ENCODE assay signal across 7 mouse cellular contexts in the genomic region with DNA sequence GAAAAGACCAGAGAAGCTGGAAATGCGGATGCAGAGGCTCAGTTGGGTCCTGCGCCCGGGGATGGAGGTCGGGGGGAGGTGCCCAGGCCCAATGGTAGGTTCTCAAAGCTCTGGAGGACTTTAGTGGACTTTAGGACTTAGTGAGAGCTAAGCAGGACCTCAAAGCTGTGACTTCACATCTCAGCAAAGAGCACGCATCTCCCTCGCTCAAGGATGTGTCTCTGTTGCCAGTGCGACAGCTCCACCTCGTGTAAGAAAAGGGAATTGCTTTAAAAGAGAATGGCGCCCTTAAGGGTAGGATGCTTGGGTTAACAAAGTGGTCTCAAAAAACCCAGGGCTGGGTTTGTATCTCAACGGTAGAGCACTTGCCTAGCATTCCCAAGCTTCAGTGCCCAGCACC. TPM values are rescaled to one million over a fixed set of nuclear protein-coding genes. Genes with fewer than 3 reads are reported as not detected.
A peak's percentile ranks its signal among the peaks of the same experiment; 100 is the strongest.
DNase-seq lines count a peak whose midpoint lies in the region; ATAC-seq and TF ChIP-seq lines count a peak whose summit lies in the region.

No protein-coding gene starts in this region.

- no peaks in the 10 kb centered on the region for H3K36me3 ChIP-seq in forebrain, embryonic 11.5 days (ENCODE audit: control insufficient read depth, insufficient read depth, low read length)
- no peaks in the 10 kb centered on the region for H3K36me3 ChIP-seq in liver, adult 2 months (ENCODE audit: control insufficient read depth, insufficient read depth, low read length)
- H3K36me3 ChIP-seq in neural tube, embryonic 11.5 days (ENCODE audit: control insufficient read depth, insufficient read depth, low read length), result no peaks in the 10 kb centered on the region

- peak; percentile 86 for ATAC-seq in CD4-positive, CD25-positive, alpha-beta regulatory T cell, adult 4 months
- ATAC-seq in forebrain, embryonic 11.5 days (replicated peaks; ENCODE audit: low FRiP score), result peak; percentile 52; the same call in 1 of the 2 replicates
- ATAC-seq in neural tube, embryonic 11.5 days (ENCODE audit: insufficient read depth, low FRiP score, low TSS enrichment), result no peak

- TF ChIP-seq CTCF in liver, adult 2 months (IDR thresholded peaks at IDR 0.05; ENCODE audit: low read depth, low read length), result peak; percentile 81

- H3K4me1 ChIP-seq in forebrain, embryonic 11.5 days (replicated peaks; ENCODE audit: control insufficient read depth, insufficient read depth, low read length), result no peaks in the 10 kb centered on the region
- H3K4me1 ChIP-seq in liver, adult 2 months (ENCODE audit: control insufficient read depth, insufficient read depth, low read length), result no peaks in the 10 kb centered on the region
- H3K4me1 ChIP-seq in neural tube, embryonic 11.5 days (ENCODE audit: control insufficient read depth, insufficient read depth, low read length), result no peaks in the 10 kb centered on the region

- 18% methylated on average over 10 of the region's 10 CpGs for WGBS in forebrain, embryonic 11.5 days
- 21% methylated on average over 10 of the region's 10 CpGs for WGBS in liver, adult 2 months
- WGBS in neural tube, embryonic 11.5 days, result 16% methylated on average over 10 of the region's 10 CpGs

- no peak overlapping the region for H3K9ac ChIP-seq in forebrain, embryonic 11.5 days (ENCODE audit: low read length)
- no peak overlapping the region for H3K9ac ChIP-seq in liver, adult 2 months (ENCODE audit: low read depth, low read length)
- no peak overlapping the region for H3K9ac ChIP-seq in neural tube, embryonic 11.5 days (ENCODE audit: low read length)

- H3K27me3 ChIP-seq in forebrain, embryonic 11.5 days (ENCODE audit: control insufficient read depth, insufficient read depth, low read length), result peaks cover 2% of the 10 kb centered on the region; the same call in 1 of the 2 replicates
- no peaks in the 10 kb centered on the region for H3K27me3 ChIP-seq in liver, adult 2 months (ENCODE audit: control insufficient read depth, insufficient read depth, low read length)
- no peaks in the 10 kb centered on the region for H3K27me3 ChIP-seq in neural tube, embryonic 11.5 days (ENCODE audit: control insufficient read depth, insufficient read depth, low read length)

- H3K4me2 ChIP-seq in forebrain, embryonic 11.5 days (ENCODE audit: low read depth, low read length, severe bottlenecking), result no peak overlapping the region
- H3K4me2 ChIP-seq in neural tube, embryonic 11.5 days (ENCODE audit: low read depth), result no peak overlapping the region

- H3K79me2 ChIP-seq in liver, adult 2 months (ENCODE audit: control insufficient read depth, insufficient read depth, low read length), result no peaks in the 10 kb centered on the region

- DNase-seq in 416B (ENCODE audit: low read depth), result peak; percentile 66
- DNase-seq in c-Kit-negative CD71-positive TER-119-positive erythroid progenitor cells, embryonic 14.5 days (ENCODE audit: low read depth, low spot score), result peak; percentile 31
- DNase-seq in forebrain, embryonic 11.5 days (ENCODE audit: low spot score), result peak; percentile 76
- DNase-seq in induced T-regulatory cell, adult 2 months (ENCODE audit: low read depth), result peak; percentile 88
- peak; percentile 40 for DNase-seq in liver, adult 2 months (ENCODE audit: extremely low read depth, low read depth, low spot score)
- peak; percentile 78 for DNase-seq in neural tube, embryonic 11.5 days (ENCODE audit: low spot score)

- H3K9me3 ChIP-seq in forebrain, embryonic 11.5 days (ENCODE audit: control insufficient read depth, low read length), result no peaks in the 10 kb centered on the region
- no peaks in the 10 kb centered on the region for H3K9me3 ChIP-seq in neural tube, embryonic 11.5 days (ENCODE audit: control insufficient read depth, low read length)

- TF ChIP-seq POLR2A in liver, adult 2 months (IDR thresholded peaks at IDR 0.05; ENCODE audit: extremely low read depth, insufficient read depth, low read length), result no peak

- no peak overlapping the region for H3K27ac ChIP-seq in forebrain, embryonic 11.5 days (ENCODE audit: low read depth, low read length)
- no peak overlapping the region for H3K27ac ChIP-seq in liver, adult 2 months (replicated peaks; ENCODE audit: insufficient read depth, low read depth, low read length)
- H3K27ac ChIP-seq in neural tube, embryonic 11.5 days (ENCODE audit: low read depth, low read length), result no peak overlapping the region

- no peak overlapping the region for H3K4me3 ChIP-seq in forebrain, embryonic 11.5 days (ENCODE audit: low read depth, low read length)
- no peak overlapping the region for H3K4me3 ChIP-seq in liver, adult 2 months (ENCODE audit: insufficient read depth, low read depth, low read length)
- H3K4me3 ChIP-seq in neural tube, embryonic 11.5 days (ENCODE audit: low read depth, low read length), result no peak overlapping the region

RNA-seq across cellular contexts. Expression of a gene that starts 42.1 kb away (rescaled TPM):
- polyA plus RNA-seq in CD4-positive, CD25-positive, alpha-beta regulatory T cell, adult 4 months (2017; shearing (Covaris generic)), result not detected
- 0.36 and 0.72 TPM in 2 replicates for polyA plus RNA-seq in forebrain, embryonic 11.5 days (2014; fragmentation: Nextera tagmentation; extraction: Ambion mirVana)
- 0.55 and 0.74 TPM in 2 replicates for total RNA-seq in liver, adult 2 months (2014; rRNA removed)
- polyA plus RNA-seq in liver, adult 2 months (2012; rRNA removed), result 0.46 and 1.7 TPM in 2 replicates
- 0.91 and 1.7 TPM in 2 replicates for polyA plus RNA-seq in neural tube, embryonic 11.5 days (2014; fragmentation: Nextera tagmentation; extraction: Ambion mirVana)

Comparison
In these comparisons a context has a peak if more than half of its experiments do, and no peak if none do; other contexts are left out.
1. DNase-seq: peak in every context shown above with its lines; median percentile 88 in induced T-regulatory cell, adult 2 months; 78 in neural tube, embryonic 11.5 days; 76 in forebrain, embryonic 11.5 days; 66 in 416B; 40 in liver, adult 2 months; 31 in c-Kit-negative CD71-positive TER-119-positive erythroid progenitor cells, embryonic 14.5 days.